Mouse (Mus musculus) CH12.LX (cell line): ENCODE data around the gene Sept4.

Source experiments
- CTCF ChIP-seq, 2 experiments: IDR thresholded peaks in 1 of 2; conservative IDR thresholded peaks in 1 of 2; 2 replicates each; pipeline ENCODE4 v1.5.1; 2011 to 2012; ENCODE audit warnings: low read depth in 2 of 2, low read length in 2 of 2, improper control_type of control experiment in 1 of 2, inconsistent platforms in 1 of 2, mild to moderate bottlenecking in 1 of 2, moderate library complexity in 1 of 2
- EP300 ChIP-seq: IDR thresholded peaks from 2 replicates; pipeline ENCODE4 v1.6.1; 2011; ENCODE audit warnings: low read length, improper control_type of control experiment

GRCm38 (mm10) chr11:87584711-87585505, 16.2 kb downstream of the Sept4 start:
- TF ChIP-seq CTCF (conservative IDR thresholded peaks at IDR 0.05 in 1 of 2, IDR thresholded peaks at IDR 0.05 in 1 of 2; ENCODE audit: low read depth in 2 of 2, low read length in 2 of 2) (no peak), EP300 (no peak)
